Mouse (Mus musculus): ENCODE results near the gene Usp51. TPM values are rescaled to one million over a fixed set of nuclear protein-coding genes. Genes with fewer than 3 reads are reported as not detected.
"Not testable (repeated sequence)": the region's sequence is repeated elsewhere in the genome, so short reads cannot be mapped to it uniquely, and the experiment has no call there.

Gene Usp51
- polyA plus RNA-seq, 2 experiments: 0.17 to 0.46 TPM

DNA sequence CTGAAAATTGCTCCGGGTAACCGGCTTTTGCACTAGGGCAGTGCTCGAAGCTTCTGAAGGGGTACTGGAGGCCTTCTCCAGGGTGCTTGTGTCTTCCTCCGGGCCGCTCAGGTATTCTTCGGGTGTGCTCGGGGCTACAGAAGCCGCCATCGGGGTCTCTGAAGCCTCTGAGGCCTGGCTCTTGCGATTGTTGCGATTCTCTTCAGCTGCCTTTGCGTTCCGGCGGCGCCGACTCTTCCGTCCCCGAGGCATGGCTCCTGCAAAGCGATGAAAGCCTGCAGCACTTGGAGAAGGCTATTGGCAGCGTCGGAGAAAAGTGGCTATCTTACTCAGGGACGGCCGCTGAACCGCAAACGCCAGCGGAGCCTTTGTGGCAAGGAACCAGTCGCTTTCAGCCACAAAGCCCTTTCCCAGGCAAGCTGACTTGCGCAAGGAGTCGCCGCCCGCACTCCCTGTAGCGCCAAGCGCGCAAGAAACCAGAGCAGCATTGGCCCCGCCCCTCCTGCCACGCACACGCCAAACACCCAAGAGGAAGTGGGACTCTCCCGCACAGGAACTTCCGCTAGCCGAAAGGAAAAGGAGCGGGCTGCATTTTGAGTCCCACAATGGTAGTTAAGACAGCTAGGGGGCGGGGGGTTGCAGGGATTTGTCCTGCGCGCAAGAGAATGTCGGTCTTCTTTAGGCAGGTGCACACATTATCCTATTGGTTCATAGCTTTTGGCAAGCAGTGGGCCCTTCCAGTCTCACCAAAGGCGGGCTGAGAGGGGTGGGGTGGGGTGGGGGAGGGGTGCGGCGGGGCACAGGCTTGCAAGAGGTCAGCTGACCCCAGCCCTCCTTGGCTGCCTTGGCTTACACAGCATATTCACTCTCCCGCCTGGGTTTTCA is 31.1 kb downstream of the Usp51 start, which contains the start of gene Mageh1:
TSS of gene Mageh1 (minus strand) at position 489 of the 885 bp plus-strand sequence.
- Histone ChIP-seq H3K4me1 (replicated peaks; ENCODE audit: control insufficient read depth in 2 of 2, insufficient read depth in 2 of 2, low read length in 1 of 2) (no peaks in the 10 kb centered on the region), H3K4me2 (ENCODE audit: low read depth) (peak within 1 kb of the TSS; percentile 24), H3K36me3 (replicated peaks; ENCODE audit: control insufficient read depth, insufficient read depth, low read depth) (no peaks in the 10 kb centered on the region), H3K9me3 (ENCODE audit: control insufficient read depth, low read length) (no peaks in the 10 kb centered on the region), H3K27me3 (ENCODE audit: control insufficient read depth, insufficient read depth, low read length) (no peaks in the 10 kb centered on the region; the same call in none of the 2 replicates), H3K27ac (no peak within 1 kb of the TSS), H3K4me3 (ENCODE audit: insufficient read depth in 1 of 2, low read depth in 2 of 2, low read length in 2 of 2) (peak within 1 kb of the TSS; percentile 21 to 27), H3K9ac (replicated peaks) (no peak within 1 kb of the TSS)
- WGBS (ENCODE audit: insufficient replicate concordance): 18% methylated on average over 49 of the region's 49 CpGs
- ATAC-seq (ENCODE audit: insufficient read depth): peak; percentile 58; the same call in 1 of the 2 replicates
- TF ChIP-seq EP300 (IDR thresholded peaks at IDR 0.05; ENCODE audit: low read depth): no peak
- TF ChIP-seq CTCF (IDR thresholded peaks at IDR 0.05; ENCODE audit: low read depth): no peak
- peak; percentile 2 to 10 (median 2) for DNase-seq (ENCODE audit: low read depth in 3 of 3, low spot score in 3 of 3)

DNA sequence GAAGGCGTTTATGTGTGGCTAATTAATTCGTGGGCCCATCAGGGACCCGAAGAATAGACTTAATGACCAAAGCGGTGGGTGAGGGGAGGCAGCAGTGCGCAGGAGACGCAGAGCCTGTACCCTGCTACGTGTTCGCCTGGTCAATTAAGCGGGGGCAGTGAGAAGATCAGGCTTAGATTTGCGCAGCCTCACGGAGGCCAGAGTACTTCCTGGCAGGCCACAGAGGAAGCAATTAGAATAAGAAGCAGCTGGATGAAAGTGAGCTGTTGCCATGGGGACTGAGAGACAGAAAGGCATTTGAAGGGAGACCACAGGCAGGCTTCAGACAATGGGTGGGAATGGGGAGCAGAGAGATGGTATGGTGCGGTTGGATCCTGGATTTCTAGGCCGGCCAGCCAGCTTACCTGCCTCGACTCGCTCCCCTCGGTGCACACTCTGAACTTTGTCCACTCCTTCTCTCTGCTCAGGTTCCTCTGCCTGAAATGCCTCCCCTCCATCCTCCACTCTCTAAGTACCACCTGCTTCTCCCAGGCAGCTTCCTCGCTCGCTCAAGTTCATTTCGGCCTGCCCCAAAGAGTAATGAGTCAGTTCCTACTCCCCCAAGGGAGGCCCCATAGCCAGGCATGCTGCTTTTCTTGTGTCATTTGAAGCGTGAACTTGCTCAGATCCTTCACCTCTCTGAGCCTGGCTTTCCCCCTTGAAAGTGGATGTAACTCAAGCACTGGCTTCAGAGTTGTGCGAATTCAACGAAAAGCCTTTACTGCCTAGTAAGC is 31.9 kb downstream of the Usp51 start:
- DNase-seq (ENCODE audit: low read depth in 3 of 3, low spot score in 3 of 3); ATAC-seq (ENCODE audit: insufficient read depth): not testable (repeated sequence)

More for the DNA sequence above, 31.9 kb downstream of the Usp51 start:
- H3K9ac ChIP-seq (replicated peaks); H3K9me3 ChIP-seq (ENCODE audit: control insufficient read depth, low read length); H3K4me2 ChIP-seq (ENCODE audit: low read depth); H3K4me3 ChIP-seq (ENCODE audit: insufficient read depth in 1 of 2, low read depth in 2 of 2, low read length in 2 of 2); H3K4me1 ChIP-seq (replicated peaks; ENCODE audit: control insufficient read depth in 2 of 2, insufficient read depth in 2 of 2, low read length in 1 of 2); H3K36me3 ChIP-seq (replicated peaks; ENCODE audit: control insufficient read depth, insufficient read depth, low read depth); H3K27ac ChIP-seq; H3K27me3 ChIP-seq (ENCODE audit: control insufficient read depth, insufficient read depth, low read length): not testable (repeated sequence)
- WGBS (ENCODE audit: insufficient replicate concordance): 18% methylated on average over 6 of the region's 22 CpGs

Other genes with a start within 250 kb of the Usp51 start
- gene Shroom2, start 237.0 kb upstream of the Usp51 start, polyA plus RNA-seq (2012; rRNA removed): 0.76 and 0.97 TPM in 2 replicates
- 1.1 TPM in 2 replicates for gene Shroom2, start 237.0 kb upstream of the Usp51 start, polyA plus RNA-seq (2014; fragmentation: Nextera tagmentation; extraction: Ambion mirVana)
- gene Gpr143, start 224.5 kb upstream of the Usp51 start, polyA plus RNA-seq (2012; rRNA removed): 0.02 and 0.05 TPM in 2 replicates
- not detected in 2 replicates for gene Gpr143, start 224.5 kb upstream of the Usp51 start, polyA plus RNA-seq (2014; fragmentation: Nextera tagmentation; extraction: Ambion mirVana)
- 4.4 and 4.5 TPM in 2 replicates for gene Mageh1, start 31.1 kb downstream of the Usp51 start, polyA plus RNA-seq (2012; rRNA removed)
- 5.6 and 5.8 TPM in 2 replicates for gene Mageh1, start 31.1 kb downstream of the Usp51 start, polyA plus RNA-seq (2014; fragmentation: Nextera tagmentation; extraction: Ambion mirVana)
- not detected in 2 replicates for gene Foxr2, start 112.3 kb downstream of the Usp51 start, polyA plus RNA-seq (2012; rRNA removed)
- not detected in 2 replicates for gene Foxr2, start 112.3 kb downstream of the Usp51 start, polyA plus RNA-seq (2014; fragmentation: Nextera tagmentation; extraction: Ambion mirVana)
- 0.62 and 1.3 TPM in 2 replicates for gene Rragb, start 133.5 kb downstream of the Usp51 start, polyA plus RNA-seq (2012; rRNA removed)
- gene Rragb, start 133.5 kb downstream of the Usp51 start, polyA plus RNA-seq (2014; fragmentation: Nextera tagmentation; extraction: Ambion mirVana): 0.38 and 0.50 TPM in 2 replicates
- 0.21 and 0.25 TPM in 2 replicates for gene Klf8, start 231.0 kb downstream of the Usp51 start, polyA plus RNA-seq (2012; rRNA removed)
- gene Klf8, start 231.0 kb downstream of the Usp51 start, polyA plus RNA-seq (2014; fragmentation: Nextera tagmentation; extraction: Ambion mirVana): 0.10 and 0.24 TPM in 2 replicates